Mouse (Mus musculus) kidney, adult 10 weeks (tissue): ENCODE results near the gene Lmod1. TPM values are rescaled to one million over a fixed set of nuclear protein-coding genes. Genes with fewer than 3 reads are reported as not detected.

Experiments
- polyA plus RNA-seq: library from polyadenylated mRNA; stranded (reverse); fragments of 350-450 nt; fragmentation: Illumina TruSeq; extraction: RNeasy Lipid Tissue Mini Kit (QIAGEN cat#74804); gene quantifications from one replicate; pipeline ENCODE4 v1.2.3, GENCODE M21; 2014; ENCODE audit warnings: low read depth, low replicate concordance

Gene Lmod1
- polyA plus RNA-seq, result 0.40 TPM

GRCm38 (mm10) chr1:135324571-135324970 lies at the start of gene Lmod1:
Gene Lmod1 (plus strand): TSS chr1:135324807.

GRCm38 (mm10) chr1:135283826-135284291 lies 40.7 kb upstream of the Lmod1 start, which contains the start of gene Rnpep:
Gene Rnpep (minus strand): TSS chr1:135284084.

GRCm38 (mm10) chr1:135313284-135314031 lies 11.1 kb upstream of the Lmod1 start, which contains the start of gene Timm17a:
Gene Timm17a (minus strand): TSS chr1:135313778.

GRCm38 (mm10) chr1:135374868-135375581 lies 50.4 kb downstream of the Lmod1 start, which contains the start of gene Shisa4:
Gene Shisa4 (minus strand): TSS chr1:135375237.

Other genes with a start within 250 kb of the Lmod1 start
- gene Lgr6, start 219.5 kb upstream of the Lmod1 start, polyA plus RNA-seq, result 0.81 TPM
- gene Ptpn7, start 192.1 kb upstream of the Lmod1 start, polyA plus RNA-seq, result not detected
- gene Arl8a, start 178.0 kb upstream of the Lmod1 start, polyA plus RNA-seq, result 27.9 TPM
- gene Gpr37l1, start 157.1 kb upstream of the Lmod1 start, polyA plus RNA-seq, result not detected
- 0.93 TPM for gene Elf3, start 66.2 kb upstream of the Lmod1 start, polyA plus RNA-seq
- 17.0 TPM for gene Rnpep, start 40.7 kb upstream of the Lmod1 start, polyA plus RNA-seq
- gene Timm17a, start 11.0 kb upstream of the Lmod1 start, polyA plus RNA-seq, result 42.6 TPM
- gene Shisa4, start 50.4 kb downstream of the Lmod1 start, polyA plus RNA-seq, result 0.32 TPM
- 24.2 TPM for gene Ipo9, start 105.7 kb downstream of the Lmod1 start, polyA plus RNA-seq